Mouse (Mus musculus) myocyte (in vitro differentiated cells): ENCODE data around the gene Tmprss11b. TPM values are rescaled to one million over a fixed set of nuclear protein-coding genes. Genes with fewer than 3 reads are reported as not detected.
"Not testable (repeated sequence)": the region's sequence is repeated elsewhere in the genome, so short reads cannot be mapped to it uniquely, and the experiment has no call there.

Experiments
- H3K27me3 ChIP-seq: one replicate; pipeline ENCODE4 v1.6.1; 2011; ENCODE audit not compliant: control insufficient read depth, insufficient read depth, insufficient read length
- H3K36me3 ChIP-seq: one replicate; pipeline ENCODE4 v1.6.1; 2011; ENCODE audit not compliant: control insufficient read depth, insufficient read depth
- H3K4me2 ChIP-seq: one replicate; pipeline ENCODE4 v1.6.1; 2011; ENCODE audit warnings: low read depth, control low read depth
- H3K4me3 ChIP-seq: one replicate; pipeline ENCODE4 v1.5.1; 2011; ENCODE audit warnings: mild to moderate bottlenecking, control low read depth, moderate library complexity
- H3K79me2 ChIP-seq: one replicate; pipeline ENCODE4 v1.6.1; 2011; ENCODE audit not compliant: control insufficient read depth, insufficient read depth
- H3ac ChIP-seq: one replicate; pipeline ENCODE4 v1.6.1; 2011; ENCODE audit not compliant: control insufficient read depth, insufficient read length
- CEBPB ChIP-seq: IDR thresholded peaks from 2 replicates; pipeline ENCODE4 v1.6.1; 2011; ENCODE audit warnings: mild to moderate bottlenecking, moderate library complexity; ENCODE audit not compliant: poor library complexity, insufficient read depth, severe bottlenecking
- E2F4 ChIP-seq: IDR thresholded peaks from one replicate; pipeline ENCODE4 v1.6.1; 2011; ENCODE audit warnings: mild to moderate bottlenecking, control low read depth, moderate library complexity; ENCODE audit not compliant: insufficient read depth
- MAX ChIP-seq: IDR thresholded peaks from one replicate; pipeline ENCODE4 v1.6.1; 2011; ENCODE audit warnings: low read depth, mild to moderate bottlenecking, control low read depth
- MYOD1 ChIP-seq, 3 experiments: IDR thresholded peaks; one replicate each; pipeline ENCODE4 v1.6.1; 2011; ENCODE audit warnings: control low read depth in 2 of 3, low read depth in 2 of 3, mild to moderate bottlenecking in 2 of 3, moderate library complexity in 1 of 3; ENCODE audit not compliant: insufficient read length in 2 of 3, control insufficient read depth in 1 of 3
- MYOG ChIP-seq, 3 experiments: IDR thresholded peaks; one replicate each; pipeline ENCODE4 v1.6.1; 2011; ENCODE audit warnings: control low read depth in 2 of 3, low read depth in 2 of 3, mild to moderate bottlenecking in 2 of 3; ENCODE audit not compliant: insufficient read length in 2 of 3, control insufficient read depth in 1 of 3, insufficient read depth in 1 of 3
- POLR2A ChIP-seq: IDR thresholded peaks from one replicate; pipeline ENCODE4 v1.6.1; 2011; ENCODE audit warnings: low read depth, mild to moderate bottlenecking, control low read depth, moderate library complexity; ENCODE audit not compliant: insufficient read length
- POLR2AphosphoS2 ChIP-seq: IDR thresholded peaks from one replicate; pipeline ENCODE4 v1.6.1; 2011; ENCODE audit warnings: low read depth, control low read depth; ENCODE audit not compliant: insufficient read length
- REST ChIP-seq: IDR thresholded peaks from one replicate; pipeline ENCODE4 v1.6.1; 2011; ENCODE audit warnings: mild to moderate bottlenecking, control low read depth, moderate library complexity; ENCODE audit not compliant: insufficient read depth, insufficient read length
- SRF ChIP-seq: IDR thresholded peaks from one replicate; pipeline ENCODE4 v1.6.1; 2011; ENCODE audit warnings: low read depth; ENCODE audit not compliant: control insufficient read depth, insufficient read length
- TCF12 ChIP-seq: IDR thresholded peaks from one replicate; pipeline ENCODE4 v1.6.1; 2011; ENCODE audit warnings: mild to moderate bottlenecking, control low read depth; ENCODE audit not compliant: poor library complexity, insufficient read depth, severe bottlenecking
- TCF3 ChIP-seq: IDR thresholded peaks from one replicate; pipeline ENCODE4 v1.6.1; 2011; ENCODE audit warnings: low read depth, control low read depth; ENCODE audit not compliant: insufficient read length
- USF1 ChIP-seq: IDR thresholded peaks from one replicate; pipeline ENCODE4 v1.6.1; 2011; ENCODE audit warnings: low read depth, mild to moderate bottlenecking, control low read depth, moderate library complexity
- polyA plus RNA-seq: library from polyadenylated mRNA; unstranded; fragments of >200 nt; fragmentation: generic; extraction: Trizol; gene quantifications from one replicate; pipeline ENCODE4 v1.2.1, GENCODE M21; 2012; ENCODE audit warnings: missing spikeins

The Tmprss11b gene
- polyA plus RNA-seq, 1 experiment = 0.02 TPM

DNA sequence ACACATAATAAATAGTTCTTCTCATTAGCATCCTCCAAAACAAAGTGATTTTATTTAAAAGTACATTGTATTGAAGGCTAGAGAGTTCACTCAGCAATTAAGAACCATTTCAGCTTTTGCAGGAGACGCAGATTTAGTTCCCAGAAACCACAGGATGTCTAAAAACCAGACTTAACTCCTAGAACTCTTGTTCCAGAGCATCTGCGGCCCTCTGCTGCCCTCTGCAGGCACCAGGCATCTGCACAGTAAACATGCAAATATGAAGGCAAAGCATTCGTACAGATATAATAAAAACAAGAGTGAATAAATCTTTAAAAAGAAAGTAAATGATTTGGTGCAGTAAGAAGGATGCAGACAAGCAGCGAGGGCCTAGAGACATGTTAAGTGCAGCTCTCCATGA, 8.5 kb upstream of the Tmprss11b start:
- Histone ChIP-seq H3K4me2 (no peak overlapping the region), H3ac (no peak overlapping the region), H3K4me3 (no peak overlapping the region), H3K36me3 (no peaks in the 10 kb centered on the region), H3K79me2 (no peaks in the 10 kb centered on the region), H3K27me3 (no peaks in the 10 kb centered on the region)
- TF ChIP-seq MYOG (IDR thresholded peaks at IDR 0.05; ENCODE audit: control insufficient read depth in 1 of 3, insufficient read depth in 1 of 3, insufficient read length in 2 of 3, low read depth in 2 of 3) (no peak), POLR2AphosphoS2 (no peak), E2F4 (no peak), TCF3 (no peak), TCF12 (no peak), REST (no peak), POLR2A (no peak), MYOD1 (IDR thresholded peaks at IDR 0.05; ENCODE audit: control insufficient read depth in 1 of 3, insufficient read length in 2 of 3, low read depth in 2 of 3) (no peak), SRF (no peak), USF1 (no peak), MAX (no peak), CEBPB (no peak)

DNA sequence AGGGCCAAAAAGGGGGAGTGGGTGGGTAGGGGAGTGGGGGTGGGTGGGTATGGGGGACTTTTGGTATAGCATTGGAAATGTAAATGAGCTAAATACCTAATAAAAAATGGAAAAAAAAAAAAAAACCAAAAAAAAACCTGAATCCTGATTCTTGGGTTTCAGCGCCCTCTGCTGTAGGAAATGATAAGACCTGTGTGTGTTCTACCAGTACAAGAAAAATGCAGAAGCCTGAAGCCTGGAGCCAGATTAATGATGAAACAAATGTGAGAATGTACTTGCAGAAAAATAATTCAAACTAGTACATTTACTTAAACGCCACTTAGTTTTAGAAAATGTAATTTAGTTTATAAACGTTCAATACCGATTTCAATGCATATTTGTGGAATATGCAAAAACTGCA, 27.0 kb downstream of the Tmprss11b start:
- H3K36me3 ChIP-seq, H3ac ChIP-seq, H3K4me2 ChIP-seq, H3K79me2 ChIP-seq, H3K4me3 ChIP-seq, H3K27me3 ChIP-seq: not testable (repeated sequence)

DNA sequence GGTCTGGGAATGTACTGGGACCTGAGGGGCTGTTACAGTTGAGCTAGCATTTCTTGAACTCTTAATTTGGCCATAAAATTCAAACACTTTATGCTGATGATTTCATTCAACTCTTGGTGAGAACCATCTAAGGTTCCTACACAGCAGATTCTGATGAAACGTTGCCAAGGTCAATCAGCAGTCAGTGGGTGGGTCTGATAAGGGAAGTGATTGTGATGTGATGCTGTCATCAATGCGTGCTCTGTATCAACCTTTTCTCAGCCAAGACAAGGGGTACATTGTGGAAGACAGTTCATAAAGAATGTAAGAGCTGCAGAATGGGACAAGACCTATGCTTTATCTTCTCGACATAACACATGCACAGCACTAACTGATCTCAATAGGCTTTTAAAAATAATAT, 35.4 kb downstream of the Tmprss11b start:
- no peaks in the 10 kb centered on the region for H3K36me3 ChIP-seq
- no peak overlapping the region for H3K4me3 ChIP-seq
- no peak overlapping the region for H3K4me2 ChIP-seq
- no peaks in the 10 kb centered on the region for H3K27me3 ChIP-seq
- no peaks in the 10 kb centered on the region for H3K79me2 ChIP-seq
- TF ChIP-seq POLR2AphosphoS2 = no peak
- no peak for TF ChIP-seq MAX
- TF ChIP-seq TCF12 = no peak
- TF ChIP-seq POLR2A = no peak
- TF ChIP-seq E2F4 = no peak
- no peak for TF ChIP-seq USF1
- no peak for TF ChIP-seq TCF3
- no peak for TF ChIP-seq MYOG (IDR thresholded peaks at IDR 0.05; ENCODE audit: control insufficient read depth in 1 of 3, insufficient read depth in 1 of 3, insufficient read length in 2 of 3, low read depth in 2 of 3)
- TF ChIP-seq SRF = no peak
- H3ac ChIP-seq = no peak overlapping the region

DNA sequence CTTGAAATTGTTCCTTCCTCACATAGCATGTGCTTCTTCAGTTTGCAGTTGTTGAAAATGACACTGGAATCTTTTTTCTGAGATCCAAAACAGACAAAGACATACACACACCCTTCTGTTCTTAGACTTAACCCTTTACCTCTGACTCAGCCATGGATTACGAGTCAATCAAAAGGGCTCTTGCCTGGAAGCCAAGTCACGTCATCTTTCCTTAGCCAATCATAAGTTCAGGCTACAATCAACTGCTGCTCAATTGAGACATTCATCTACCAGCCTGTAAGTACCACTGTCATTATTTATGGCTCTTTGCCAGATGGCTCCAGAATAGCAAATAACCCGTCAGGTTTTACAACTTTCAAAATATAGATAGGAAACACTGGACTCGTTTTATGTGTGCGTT, 43.8 kb downstream of the Tmprss11b start, which contains the start of gene Tmprss11f:
TSS of gene Tmprss11f (minus strand) at position 101 of the 400 bp plus-strand sequence.
- no peaks in the 10 kb centered on the region for H3K27me3 ChIP-seq
- no peak within 1 kb of the TSS for H3K4me3 ChIP-seq
- no peaks in the 10 kb centered on the region for H3K36me3 ChIP-seq
- H3ac ChIP-seq = no peak within 1 kb of the TSS
- H3K4me2 ChIP-seq = no peak within 1 kb of the TSS
- no peaks in the 10 kb centered on the region for H3K79me2 ChIP-seq
- TF ChIP-seq REST = no peak
- TF ChIP-seq MYOD1 (IDR thresholded peaks at IDR 0.05; ENCODE audit: control insufficient read depth in 1 of 3, insufficient read length in 2 of 3, low read depth in 2 of 3) = no peak
- TF ChIP-seq TCF12 = no peak
- no peak for TF ChIP-seq MAX
- no peak for TF ChIP-seq E2F4
- no peak for TF ChIP-seq TCF3
- no peak for TF ChIP-seq USF1
- TF ChIP-seq POLR2A = no peak
- TF ChIP-seq POLR2AphosphoS2 = no peak
- TF ChIP-seq CEBPB = no peak

DNA sequence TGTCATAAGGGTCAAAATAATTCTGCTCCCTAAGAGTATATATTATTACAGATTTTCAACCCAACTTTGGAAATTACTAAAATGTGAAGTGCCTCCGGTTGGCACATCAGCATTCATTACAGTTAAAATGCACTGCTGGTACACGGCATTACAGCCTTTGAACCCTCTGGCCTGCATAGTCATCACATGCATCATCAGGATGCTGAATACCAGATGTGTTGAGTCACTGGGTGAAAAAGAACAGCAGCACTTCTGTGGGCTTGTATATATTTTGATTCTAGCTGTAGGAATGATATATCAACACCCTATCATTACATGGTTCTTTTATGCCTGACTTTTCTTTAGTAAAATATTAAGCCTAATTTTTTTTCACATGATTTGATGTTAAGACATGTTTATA, 45.5 kb downstream of the Tmprss11b start:
- H3K4me2 ChIP-seq = peak overlapping the region; percentile 14
- no peaks in the 10 kb centered on the region for H3K27me3 ChIP-seq
- H3K4me3 ChIP-seq = no peak overlapping the region
- no peak overlapping the region for H3ac ChIP-seq
- no peaks in the 10 kb centered on the region for H3K79me2 ChIP-seq
- H3K36me3 ChIP-seq = no peaks in the 10 kb centered on the region
- TF ChIP-seq CEBPB (no peak), TCF3 (no peak), POLR2A (no peak)

DNA sequence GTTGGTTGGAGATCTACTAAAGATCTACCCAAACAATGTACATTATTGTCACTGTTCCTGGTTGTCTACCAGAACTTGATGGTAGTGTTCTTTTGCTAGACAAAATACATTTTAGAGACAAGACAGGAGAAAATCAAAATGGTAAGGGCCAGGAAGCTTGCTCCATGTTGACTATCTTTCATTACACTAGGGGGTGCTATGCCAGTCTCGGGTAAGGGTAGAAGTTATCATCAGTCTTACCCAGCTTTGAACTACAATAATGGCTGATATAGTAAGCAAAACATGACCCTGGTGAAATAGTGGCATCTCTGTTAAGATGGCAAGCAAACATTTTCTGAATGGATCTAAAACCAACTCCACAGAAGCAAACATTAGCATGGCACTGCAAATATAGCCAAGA, 54.4 kb downstream of the Tmprss11b start:
- Histone ChIP-seq H3K79me2 (no peaks in the 10 kb centered on the region), H3K4me3 (no peak overlapping the region), H3ac (no peak overlapping the region), H3K27me3 (no peaks in the 10 kb centered on the region), H3K36me3 (no peaks in the 10 kb centered on the region), H3K4me2 (no peak overlapping the region)
- TF ChIP-seq TCF3 (no peak), REST (no peak), MAX (no peak), CEBPB (no peak), POLR2AphosphoS2 (no peak), TCF12 (no peak), E2F4 (no peak), MYOD1 (IDR thresholded peaks at IDR 0.05; ENCODE audit: control insufficient read depth in 1 of 3, insufficient read length in 2 of 3, low read depth in 2 of 3) (no peak), POLR2A (no peak), USF1 (no peak), MYOG (IDR thresholded peaks at IDR 0.05; ENCODE audit: control insufficient read depth in 1 of 3, insufficient read depth in 1 of 3, insufficient read length in 2 of 3, low read depth in 2 of 3) (no peak), SRF (no peak)
